ENCODE assay signal across 8 mouse cellular contexts in genomic region chr5:64160705-64161391, GRCm38 (mm10). TPM values are rescaled to one million over a fixed set of nuclear protein-coding genes. Genes with fewer than 3 reads are reported as not detected.
DNase-seq lines count a peak whose midpoint lies in the region; ATAC-seq and TF ChIP-seq lines count a peak whose summit lies in the region.

No protein-coding gene starts in this region.

- peak; percentile 13 for DNase-seq in adrenal gland, postnatal 10 days
- no peak for DNase-seq in adrenal gland, postnatal 25 days
- no peak for DNase-seq in forebrain, embryonic 10.5 days (ENCODE audit: extremely low spot score, low spot score)
- DNase-seq in hindbrain, postnatal 0 days (ENCODE audit: low spot score), result peak; percentile 30
- DNase-seq in lung, adult 2 months, result peak; percentile 18
- DNase-seq in MN1 (ENCODE audit: low spot score), result no peak

- H3K4me2 ChIP-seq in hindbrain, postnatal 0 days (ENCODE audit: low read depth, low read length), result peak overlapping the region; percentile 100

- peak overlapping the region; percentile 85 for H3K27ac ChIP-seq in forebrain, embryonic 10.5 days
- H3K27ac ChIP-seq in hindbrain, postnatal 0 days, result no peak overlapping the region

- 1% methylated on average over 23 of the region's 23 CpGs for WGBS in forebrain, embryonic 10.5 days
- 3% methylated on average over 23 of the region's 23 CpGs for WGBS in hindbrain, postnatal 0 days
- WGBS in lung, adult 2 months, result under 1% methylated on average over 23 of the region's 23 CpGs

- TF ChIP-seq POLR2A in lung, adult 2 months (IDR thresholded peaks at IDR 0.05; ENCODE audit: borderline replicate concordance, extremely low read depth, low read depth, low read length), result no peak

- H3K4me1 ChIP-seq in E14TG2a.4 (replicated peaks; ENCODE audit: low read depth, low read length), result peaks cover 37% of the 10 kb centered on the region
- peaks cover 37% of the 10 kb centered on the region for H3K4me1 ChIP-seq in forebrain, embryonic 10.5 days
- H3K4me1 ChIP-seq in hindbrain, postnatal 0 days (ENCODE audit: insufficient read depth, low read length), result no peaks in the 10 kb centered on the region
- H3K4me1 ChIP-seq in lung, adult 2 months (ENCODE audit: control insufficient read depth, insufficient read depth, low read length), result peaks cover 5% of the 10 kb centered on the region

- H3K4me3 ChIP-seq in E14TG2a.4 (replicated peaks; ENCODE audit: low read length), result peak overlapping the region; percentile 85
- peak overlapping the region; percentile 81 for H3K4me3 ChIP-seq in forebrain, embryonic 10.5 days
- H3K4me3 ChIP-seq in hindbrain, postnatal 0 days (ENCODE audit: low read length), result peak overlapping the region; percentile 76
- H3K4me3 ChIP-seq in lung, adult 2 months (replicated peaks; ENCODE audit: extremely low read depth, low read depth, low read length), result peak overlapping the region; percentile 77

- TF ChIP-seq CTCF in E14TG2a.4 (conservative IDR thresholded peaks at IDR 0.05; ENCODE audit: low read length), result no peak
- no peak for TF ChIP-seq CTCF in hindbrain, postnatal 0 days (IDR thresholded peaks at IDR 0.05; ENCODE audit: low read depth)
- no peak for TF ChIP-seq CTCF in lung, adult 2 months (IDR thresholded peaks at IDR 0.05; ENCODE audit: insufficient read depth, low read length)

- ATAC-seq in hindbrain, postnatal 0 days, result no peak
- ATAC-seq in neutrophil, adult 5-6 weeks (ENCODE audit: extremely low read depth, insufficient number of reproducible peaks, low FRiP score, poor library complexity, severe bottlenecking), result peak; percentile 57

- H3K36me3 ChIP-seq in E14TG2a.4 (ENCODE audit: insufficient read depth, low read length), result no peaks in the 10 kb centered on the region
- H3K36me3 ChIP-seq in forebrain, embryonic 10.5 days (replicated peaks), result no peaks in the 10 kb centered on the region
- H3K36me3 ChIP-seq in hindbrain, postnatal 0 days (ENCODE audit: insufficient read depth, low read length), result no peaks in the 10 kb centered on the region

- peaks cover 84% of the 10 kb centered on the region for H3K27me3 ChIP-seq in E14TG2a.4 (ENCODE audit: insufficient read depth, low read length)
- H3K27me3 ChIP-seq in forebrain, embryonic 10.5 days (ENCODE audit: poor library complexity, severe bottlenecking), result peaks cover 62% of the 10 kb centered on the region
- H3K27me3 ChIP-seq in hindbrain, postnatal 0 days (ENCODE audit: insufficient read depth, low read length), result no peaks in the 10 kb centered on the region

- peak overlapping the region; percentile 65 for H3K9ac ChIP-seq in hindbrain, postnatal 0 days (replicated peaks; ENCODE audit: low read length)

- no peaks in the 10 kb centered on the region for H3K9me3 ChIP-seq in E14TG2a.4 (ENCODE audit: low read length)
- no peaks in the 10 kb centered on the region for H3K9me3 ChIP-seq in forebrain, embryonic 10.5 days
- no peaks in the 10 kb centered on the region for H3K9me3 ChIP-seq in hindbrain, postnatal 0 days (ENCODE audit: low read length)

RNA-seq across cellular contexts. Expression of gene Tbc1d1, which starts 4.7 kb away (rescaled TPM):
- 10 to 100 TPM; 15.8 to 16.7 TPM for total RNA-seq in adrenal gland, postnatal 10 days (2021)
- 10.8 and 11.2 TPM in 2 replicates for total RNA-seq in adrenal gland, postnatal 25 days (2021)
- 29.0 and 30.7 TPM in 2 replicates for polyA plus RNA-seq in forebrain, embryonic 10.5 days (2016; fragmentation: Nextera tagmentation; extraction: Ambion mirVana)
- 17.3 and 19.2 TPM in 2 replicates for total RNA-seq in hindbrain, postnatal 0 days (2014; rRNA removed)
- polyA plus RNA-seq in hindbrain, postnatal 0 days (2015; fragmentation: Nextera tagmentation; extraction: Ambion mirVana), result 7.2 and 8.6 TPM in 2 replicates
- polyA plus RNA-seq in lung, adult 2 months (2012; rRNA removed), result 12.1 and 18.5 TPM in 2 replicates
- 87.0 and 89.8 TPM in 2 replicates for total RNA-seq in neutrophil, adult 5-6 weeks (2017)

Comparison
In these comparisons a context has a peak if more than half of its experiments do, and no peak if none do; other contexts are left out.
1. DNase-seq: peak in adrenal gland, postnatal 10 days (single experiment), hindbrain, postnatal 0 days (single experiment) and lung, adult 2 months (single experiment); none in adrenal gland, postnatal 25 days (single experiment), forebrain, embryonic 10.5 days (single experiment) and MN1 (single experiment).
2. Peak in every context shown above with its lines, with median percentiles within 50 percentile points of each other: H3K4me3 ChIP-seq.